Mouse (Mus musculus) heart, embryonic 12.5 days (tissue): ENCODE measurements around the gene Rrp1. TPM values are rescaled to one million over a fixed set of nuclear protein-coding genes. Genes with fewer than 3 reads are reported as not detected.
"Not testable (repeated sequence)": the region's sequence is repeated elsewhere in the genome, so short reads cannot be mapped to it uniquely, and the experiment has no call there.

Experiments
- ATAC-seq: fragments of 200-750 bp; cut with Nextera tagmentation; 2 replicates; pipeline ENCODE4 v1.8.0; 2017; ENCODE audit warnings: moderate TSS enrichment, moderate library complexity; ENCODE audit not compliant: insufficient number of reproducible peaks, low FRiP score
- H3K27ac ChIP-seq: fragments of 300-500 bp; sonication (generic); 2 replicates; pipeline ENCODE4 v1.5.1; 2016; ENCODE audit warnings: mild to moderate bottlenecking, moderate library complexity; ENCODE audit not compliant: poor library complexity, severe bottlenecking
- H3K27me3 ChIP-seq: fragments of 300-500 bp; sonication (generic); replicated peaks from 2 replicates; pipeline ENCODE4 v1.6.1; 2016; ENCODE audit warnings: mild to moderate bottlenecking, moderate library complexity
- H3K36me3 ChIP-seq: fragments of 300-500 bp; sonication (generic); 2 replicates; pipeline ENCODE4 v1.6.1; 2016; ENCODE audit warnings: mild to moderate bottlenecking, moderate library complexity
- H3K4me1 ChIP-seq: fragments of 300-500 bp; sonication (generic); replicated peaks from 2 replicates; pipeline ENCODE4 v1.6.1; 2016; ENCODE audit warnings: mild to moderate bottlenecking
- H3K4me2 ChIP-seq: fragments of 300-500 bp; sonication (generic); 2 replicates; pipeline ENCODE4 v1.6.1; 2016; ENCODE audit warnings: mild to moderate bottlenecking, moderate library complexity
- H3K4me3 ChIP-seq: fragments of 300-500 bp; sonication (generic); 2 replicates; pipeline ENCODE4 v1.5.1; 2016; ENCODE audit warnings: mild to moderate bottlenecking
- H3K9ac ChIP-seq: fragments of 300-500 bp; sonication (generic); 2 replicates; pipeline ENCODE4 v1.6.1; 2016; ENCODE audit warnings: mild to moderate bottlenecking, moderate library complexity
- H3K9me3 ChIP-seq: fragments of 300-500 bp; sonication (generic); replicated peaks from 2 replicates; pipeline ENCODE4 v1.6.1; 2016; ENCODE audit warnings: mild to moderate bottlenecking, moderate library complexity
- WGBS: fragments of 180-500 bp; shearing (Covaris S2); methylation state at CpG from one replicate; pipeline ENCODE4 v1.1.7; 2016; 5-methylcytosine and 5-hydroxymethylcytosine counted together
- polyA plus RNA-seq: library from polyadenylated mRNA; unstranded; fragments of >200 nt; fragmentation: Nextera tagmentation; extraction: Ambion mirVana; gene quantifications from 2 replicates; pipeline ENCODE4 v1.2.1, GENCODE M21; 2016

Gene Rrp1
- polyA plus RNA-seq, 1 experiment from 2014 or later, result 232 TPM

DNA sequence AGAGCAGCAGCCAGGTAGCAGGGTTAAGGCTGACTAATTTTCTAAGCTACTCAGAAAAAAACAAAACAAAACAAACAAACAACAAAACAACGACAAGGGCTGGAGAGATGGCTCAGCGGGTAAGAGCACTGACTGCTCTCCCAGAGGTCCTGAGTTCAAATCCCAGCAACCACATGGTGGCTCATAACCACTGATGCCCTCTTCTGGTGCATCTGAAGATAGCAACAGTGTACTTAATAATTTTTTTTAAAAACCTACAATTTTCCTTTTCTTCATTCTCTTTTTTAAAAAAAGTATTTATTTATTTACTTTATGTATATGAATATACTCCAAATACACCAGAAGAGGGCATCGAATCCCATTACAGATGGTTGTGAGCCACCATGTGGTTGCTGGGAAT lies 53.8 kb downstream of the Rrp1 start:
- H3K9me3 ChIP-seq, H3K27me3 ChIP-seq, ATAC-seq, H3K9ac ChIP-seq, H3K36me3 ChIP-seq, H3K27ac ChIP-seq, H3K4me2 ChIP-seq, H3K4me1 ChIP-seq, H3K4me3 ChIP-seq: not testable (repeated sequence)
- WGBS, result 79% methylated on average over 3 of the region's 3 CpGs

DNA sequence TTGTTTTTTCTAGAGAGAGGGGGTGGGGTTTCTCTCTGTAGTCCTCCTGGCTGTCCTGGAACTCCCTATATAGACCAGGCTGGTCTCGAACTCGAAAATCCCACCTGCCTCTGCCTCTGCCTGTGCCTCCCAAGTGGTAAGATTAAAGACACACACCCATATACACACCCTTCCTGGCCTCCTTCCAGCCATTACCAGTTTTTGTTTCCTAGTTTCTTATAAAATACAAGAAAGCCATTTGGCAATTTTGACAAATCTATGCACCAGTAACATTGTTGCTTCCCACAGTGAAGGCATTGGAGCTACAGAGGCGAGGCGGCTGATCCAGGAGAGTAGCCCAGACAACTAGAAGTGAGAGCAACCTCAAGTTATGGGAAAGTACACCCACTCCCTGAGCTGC lies 54.6 kb downstream of the Rrp1 start:
- Histone ChIP-seq H3K4me1 (no peaks in the 10 kb centered on the region), H3K27me3 (no peaks in the 10 kb centered on the region), H3K4me3 (no peak overlapping the region), H3K27ac (no peak overlapping the region), H3K4me2 (no peak overlapping the region), H3K9me3 (no peaks in the 10 kb centered on the region), H3K36me3 (no peaks in the 10 kb centered on the region), H3K9ac (no peak overlapping the region)
- no peak for ATAC-seq
- 86% methylated on average over 4 of the region's 4 CpGs for WGBS

DNA sequence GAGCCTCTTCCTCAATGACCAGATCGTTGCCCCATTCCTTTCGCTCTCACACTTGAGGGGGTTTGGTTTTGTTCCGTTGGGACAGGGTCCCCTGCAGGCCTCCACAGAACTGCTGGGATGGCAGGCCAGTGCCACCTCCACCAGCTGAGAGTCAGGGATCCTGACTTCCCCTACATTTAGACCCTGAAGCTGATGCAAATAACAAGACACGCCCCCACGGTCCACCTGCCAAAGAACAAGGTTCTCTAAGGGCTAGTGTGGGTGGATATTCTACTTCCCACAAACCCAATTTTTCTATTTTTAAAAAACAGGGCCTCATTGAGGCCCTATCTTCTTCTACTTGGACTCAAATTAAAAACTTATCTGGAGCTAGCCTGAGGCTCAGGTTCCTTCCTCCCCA lies 55.1 kb downstream of the Rrp1 start:
- 83% methylated on average over 5 of the region's 5 CpGs for WGBS
- H3K4me2 ChIP-seq, result no peak overlapping the region
- no peaks in the 10 kb centered on the region for H3K27me3 ChIP-seq
- no peak overlapping the region for H3K27ac ChIP-seq
- peaks cover 3% of the 10 kb centered on the region for H3K4me1 ChIP-seq
- no peaks in the 10 kb centered on the region for H3K9me3 ChIP-seq
- no peaks in the 10 kb centered on the region for H3K36me3 ChIP-seq
- no peak overlapping the region for H3K9ac ChIP-seq
- H3K4me3 ChIP-seq, result no peak overlapping the region
- ATAC-seq, result no peak

DNA sequence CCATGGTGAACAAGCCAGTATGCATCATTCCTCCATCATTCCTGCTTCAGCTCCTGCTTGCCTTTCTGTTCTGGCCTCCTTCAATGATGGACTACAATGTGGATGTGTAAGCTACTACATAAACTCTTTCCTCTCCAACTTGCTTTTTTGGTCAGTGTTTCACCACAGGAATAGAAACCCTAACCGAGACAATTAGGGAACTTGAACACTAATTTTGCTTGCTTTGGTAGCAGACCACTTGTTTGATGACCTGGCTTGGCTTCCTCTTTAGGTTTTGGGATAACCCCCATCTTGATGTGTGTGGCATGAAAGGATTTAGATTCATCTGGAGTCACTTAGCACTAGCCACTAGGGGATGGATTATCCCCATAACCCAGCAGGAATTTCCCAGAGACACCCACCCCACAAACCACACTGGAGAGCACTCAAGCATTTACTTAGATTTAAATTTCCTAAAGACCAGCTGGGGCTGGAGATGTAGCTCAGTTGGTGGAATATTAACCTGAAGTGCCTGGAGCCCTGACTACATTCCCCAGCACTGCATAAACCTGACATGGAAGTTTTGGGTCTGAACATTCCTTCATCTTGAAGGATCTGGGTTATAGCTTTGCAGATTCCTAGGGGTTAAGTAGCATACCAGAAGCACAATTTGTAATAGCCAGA lies 56.8 kb downstream of the Rrp1 start:
- H3K27me3 ChIP-seq, result no peaks in the 10 kb centered on the region
- no peaks in the 10 kb centered on the region for H3K36me3 ChIP-seq
- H3K9me3 ChIP-seq, result no peaks in the 10 kb centered on the region
- H3K4me3 ChIP-seq, result no peak overlapping the region
- H3K4me2 ChIP-seq, result no peak overlapping the region
- H3K9ac ChIP-seq, result no peak overlapping the region
- H3K27ac ChIP-seq, result no peak overlapping the region
- peaks cover 7% of the 10 kb centered on the region for H3K4me1 ChIP-seq
- ATAC-seq, result no peak
- WGBS, result 86% methylated on average over 1 of the region's 1 CpGs

DNA sequence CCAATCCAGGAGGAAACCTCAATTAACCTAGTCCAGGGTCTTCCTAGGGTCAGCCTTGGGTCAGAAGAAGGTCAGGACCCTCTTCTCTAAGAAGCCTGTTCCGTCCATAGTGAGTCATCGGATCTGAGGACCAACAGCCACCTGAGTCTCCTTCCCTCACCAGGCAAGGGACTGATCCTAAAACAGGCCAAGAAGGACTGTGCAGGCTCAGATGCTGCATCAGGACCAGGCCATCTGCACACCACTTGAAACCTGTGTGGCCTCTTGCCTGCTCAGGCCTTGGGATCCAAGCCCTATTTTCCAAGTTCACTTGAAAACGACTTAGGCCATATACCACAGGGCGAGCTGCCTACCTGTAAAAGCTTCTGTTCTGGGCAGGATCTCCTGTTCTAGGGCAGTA lies 59.6 kb downstream of the Rrp1 start:
- H3K4me1 ChIP-seq, result peaks cover 15% of the 10 kb centered on the region
- no peaks in the 10 kb centered on the region for H3K27me3 ChIP-seq
- H3K27ac ChIP-seq, result no peak overlapping the region
- no peak overlapping the region for H3K4me2 ChIP-seq
- H3K36me3 ChIP-seq, result no peaks in the 10 kb centered on the region
- 67% methylated on average over 4 of the region's 4 CpGs for WGBS
- no peak for ATAC-seq
- H3K9me3 ChIP-seq, result no peaks in the 10 kb centered on the region
- no peak overlapping the region for H3K4me3 ChIP-seq
- H3K9ac ChIP-seq, result no peak overlapping the region

DNA sequence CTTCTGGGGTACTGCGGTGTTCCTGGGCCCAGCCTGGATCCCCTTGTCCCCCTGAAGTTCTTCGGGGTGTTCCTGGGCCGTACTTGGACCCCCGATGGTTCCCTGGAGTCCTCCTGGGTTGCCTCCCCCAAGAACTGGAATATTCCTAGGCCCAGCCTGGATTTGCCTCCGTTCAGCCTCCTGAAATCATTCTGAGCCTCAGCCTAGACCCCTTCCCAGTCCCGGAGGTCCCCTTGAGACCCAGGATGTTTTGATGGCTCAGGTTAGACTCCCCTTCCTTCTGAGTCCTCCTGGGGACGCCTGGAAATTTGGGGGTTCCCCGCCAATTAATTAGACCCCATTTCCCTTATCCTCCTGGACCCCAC lies 60.2 kb downstream of the Rrp1 start:
- Histone ChIP-seq H3K4me3 (peak overlapping the region; percentile 99), H3K4me2 (peak overlapping the region; percentile 93), H3K4me1 (peaks cover 15% of the 10 kb centered on the region), H3K9me3 (no peaks in the 10 kb centered on the region), H3K9ac (peak overlapping the region; percentile 99), H3K36me3 (no peaks in the 10 kb centered on the region), H3K27ac (no peak overlapping the region), H3K27me3 (no peaks in the 10 kb centered on the region)
- ATAC-seq, result 0 out of 2 replicates have a peak, but pooled peaks have one; percentile 7
- 26% methylated on average over 8 of the region's 8 CpGs for WGBS

DNA sequence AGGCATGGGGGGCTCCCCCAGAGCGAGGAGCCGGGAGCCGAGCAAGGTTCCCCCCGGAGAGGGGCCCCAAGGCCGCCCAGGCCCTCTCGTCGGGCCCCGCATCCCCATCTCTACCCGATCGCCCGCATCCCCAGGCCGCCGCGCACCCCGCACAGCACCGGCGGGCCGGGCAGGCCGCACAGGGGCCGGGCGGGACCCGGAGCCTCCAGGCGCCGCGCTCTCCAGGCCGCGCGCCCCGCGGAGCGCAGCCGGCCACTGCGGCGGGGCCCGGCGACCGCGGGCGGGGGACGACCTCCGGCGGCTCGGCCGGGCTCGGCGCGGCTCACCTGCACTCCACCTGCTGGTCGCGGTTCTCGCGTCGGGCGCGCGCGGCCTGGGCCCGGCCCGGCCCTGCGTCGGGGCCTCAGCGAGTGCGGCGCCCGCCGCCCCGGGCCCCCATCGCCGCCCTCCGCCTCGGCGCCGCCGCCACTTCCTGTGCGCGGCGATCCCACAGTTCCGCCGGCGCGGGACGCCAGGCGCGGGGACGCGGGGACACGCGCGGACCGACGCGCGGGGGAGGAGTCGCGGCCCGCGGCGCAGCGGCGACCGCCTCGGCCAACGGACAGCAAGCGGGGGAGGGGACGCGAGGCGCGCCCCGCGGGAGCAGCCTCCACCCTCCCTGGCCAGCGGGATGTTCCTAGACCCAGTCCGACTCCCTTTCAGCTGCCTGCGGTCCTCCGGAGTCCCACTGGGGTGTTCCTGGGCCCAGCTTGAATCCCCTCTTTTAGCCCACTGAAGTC lies 60.8 kb downstream of the Rrp1 start, which contains the start of gene Agpat3:
Gene Agpat3 (minus strand): TSS at position 603 of the 779 bp plus-strand sequence.
- peak; percentile 75 for ATAC-seq
- Histone ChIP-seq H3K27ac (no peak within 1 kb of the TSS), H3K4me3 (peak within 1 kb of the TSS; percentile 99), H3K9ac (peak within 1 kb of the TSS; percentile 99), H3K9me3 (no peaks in the 10 kb centered on the region), H3K4me1 (peaks cover 18% of the 10 kb centered on the region), H3K27me3 (no peaks in the 10 kb centered on the region), H3K36me3 (no peaks in the 10 kb centered on the region), H3K4me2 (peak within 1 kb of the TSS; percentile 93)
- WGBS, result 6% methylated on average over 107 of the region's 113 CpGs

DNA sequence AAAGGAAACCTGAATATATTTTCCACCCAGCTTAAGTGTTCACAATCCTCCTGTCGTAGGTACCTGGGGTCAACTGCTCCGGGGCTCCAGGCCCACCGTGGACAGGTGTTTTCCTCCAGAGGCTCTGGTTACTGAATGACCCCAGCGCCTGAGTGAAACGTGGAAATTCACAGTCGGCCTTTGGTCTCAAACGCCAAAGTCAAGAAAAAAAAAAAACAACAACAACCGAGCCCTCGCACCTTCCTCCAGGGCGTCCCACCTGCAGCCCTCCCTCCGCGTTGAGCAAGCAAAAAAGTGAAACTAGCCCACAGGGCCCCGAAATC lies 61.3 kb downstream of the Rrp1 start:
- Histone ChIP-seq H3K4me3 (peak overlapping the region; percentile 99), H3K9ac (peak overlapping the region; percentile 99), H3K4me1 (peaks cover 18% of the 10 kb centered on the region), H3K27ac (no peak overlapping the region), H3K9me3 (no peaks in the 10 kb centered on the region), H3K27me3 (no peaks in the 10 kb centered on the region), H3K36me3 (no peaks in the 10 kb centered on the region), H3K4me2 (peak overlapping the region; percentile 93)
- WGBS, result 2% methylated on average over 13 of the region's 13 CpGs
- no peak for ATAC-seq

DNA sequence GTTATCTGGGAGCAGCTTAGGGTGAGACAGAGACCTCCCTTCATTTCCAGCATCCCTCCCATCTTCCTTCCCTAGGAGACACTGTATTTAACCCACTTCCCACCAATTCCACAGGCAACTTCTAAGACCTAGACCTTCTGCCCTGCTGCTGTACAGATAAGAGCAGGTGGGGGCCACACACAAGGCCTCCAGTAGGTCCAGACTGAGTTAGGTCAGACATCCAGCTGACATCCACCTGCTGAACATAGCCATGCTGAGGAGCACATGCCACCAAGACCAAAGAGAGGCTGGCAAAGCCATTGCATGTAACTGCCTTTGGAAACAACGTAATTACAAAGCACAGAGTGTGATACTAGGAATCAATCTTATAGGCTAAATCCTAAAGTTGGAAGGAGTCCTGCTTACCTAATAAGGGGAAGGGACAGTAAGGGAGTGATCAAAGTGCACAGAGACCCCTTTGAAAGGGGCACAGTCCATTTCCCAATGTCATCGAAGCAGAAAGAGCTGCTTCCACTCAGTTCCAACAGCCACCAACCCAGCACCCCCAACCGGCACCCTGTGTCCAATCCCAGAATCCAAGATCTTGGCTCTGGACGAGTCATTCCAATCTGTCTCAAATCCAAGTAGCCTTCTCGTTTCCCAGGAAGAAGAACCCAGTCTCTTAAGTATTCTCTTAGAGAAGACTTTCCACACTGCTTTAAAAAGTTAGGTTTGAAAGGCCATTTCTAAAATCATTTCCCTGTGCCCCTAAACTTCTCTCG lies 61.9 kb downstream of the Rrp1 start:
- Histone ChIP-seq H3K27me3 (no peaks in the 10 kb centered on the region), H3K4me2 (peak overlapping the region; percentile 93), H3K27ac (no peak overlapping the region), H3K4me3 (peak overlapping the region; percentile 99), H3K9me3 (no peaks in the 10 kb centered on the region), H3K36me3 (no peaks in the 10 kb centered on the region), H3K9ac (peak overlapping the region; percentile 99), H3K4me1 (peaks cover 18% of the 10 kb centered on the region)
- WGBS, result 45% methylated on average over 6 of the region's 6 CpGs
- ATAC-seq, result no peak
